Mouse (Mus musculus): ENCODE data around the gene Mta3. TPM values are rescaled to one million over a fixed set of nuclear protein-coding genes. Genes with fewer than 3 reads are reported as not detected.

The Mta3 gene
- polyA plus RNA-seq, 1 experiment from 2014 or later: 36.8 TPM

DNA sequence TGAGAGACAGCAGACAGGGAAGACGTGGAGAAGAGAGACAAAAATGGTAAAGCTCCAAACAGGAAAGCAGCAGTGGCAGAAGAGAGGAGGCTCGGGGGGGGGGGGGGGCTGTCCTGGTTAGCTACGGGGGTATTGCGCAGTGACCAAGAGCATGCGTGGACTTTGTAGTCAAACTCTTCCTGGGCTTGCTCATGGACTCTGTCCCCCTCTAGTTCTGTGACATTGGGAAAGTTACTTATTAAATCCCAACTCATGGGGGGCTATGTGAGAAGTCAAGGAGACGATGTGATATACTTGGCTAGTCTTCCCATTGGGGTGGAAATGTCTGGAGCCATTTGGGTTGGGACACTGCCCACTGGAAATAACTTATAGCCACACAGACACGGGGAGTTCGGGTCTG lies 139.6 kb downstream of the Mta3 start:
- WGBS: 82% methylated on average over 8 of the region's 8 CpGs
- H3K9ac ChIP-seq (replicated peaks): no peak overlapping the region
- H3K27me3 ChIP-seq: no peaks in the 10 kb centered on the region; the same call in 1 of the 2 replicates
- H3K4me1 ChIP-seq: peaks cover 11% of the 10 kb centered on the region
- H3K4me2 ChIP-seq (replicated peaks): no peak overlapping the region
- no peaks in the 10 kb centered on the region for H3K9me3 ChIP-seq
- no peak overlapping the region for H3K27ac ChIP-seq (replicated peaks)
- no peaks in the 10 kb centered on the region for H3K36me3 ChIP-seq
- H3K4me3 ChIP-seq: no peak overlapping the region
- ATAC-seq (ENCODE audit: low FRiP score, low read depth): no peak

DNA sequence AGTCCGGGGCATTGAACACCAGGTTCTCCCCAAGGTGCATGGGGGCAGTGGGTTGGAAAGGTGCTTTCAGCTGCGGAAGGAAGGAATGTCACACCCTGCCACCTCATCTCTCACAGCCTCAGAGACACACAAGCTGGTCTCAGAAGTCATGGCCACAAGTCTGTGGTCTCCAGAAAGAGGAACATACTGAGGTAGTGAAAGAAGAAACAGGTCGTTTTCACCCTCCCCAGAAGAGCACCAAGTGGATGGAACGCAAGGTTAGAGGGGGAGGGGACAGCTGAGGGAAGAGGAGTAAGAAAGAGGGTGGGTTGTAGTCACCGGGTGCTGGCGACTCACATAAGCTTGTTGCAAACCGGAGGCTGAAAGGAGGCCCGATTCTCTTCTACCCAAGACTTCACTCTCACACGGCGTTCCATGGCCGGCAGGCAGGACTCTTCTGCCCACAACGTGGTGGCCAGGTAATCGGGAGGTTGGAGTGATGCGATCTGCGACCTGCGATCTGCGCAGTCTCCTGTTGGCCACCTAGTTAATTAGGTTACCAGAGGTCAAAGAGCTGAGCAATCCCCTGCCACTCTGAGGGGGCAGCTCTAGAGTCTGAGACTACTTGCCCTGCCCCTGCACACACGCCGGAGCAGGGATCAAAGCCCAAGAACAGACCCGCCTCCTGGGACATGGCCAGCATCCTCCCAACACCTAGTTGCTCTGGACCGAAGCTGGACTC lies 140.5 kb downstream of the Mta3 start:
- no peak overlapping the region for H3K4me2 ChIP-seq (replicated peaks)
- H3K27me3 ChIP-seq: no peaks in the 10 kb centered on the region; the same call in 1 of the 2 replicates
- H3K4me1 ChIP-seq: peaks cover 11% of the 10 kb centered on the region
- H3K27ac ChIP-seq (replicated peaks): no peak overlapping the region
- H3K9ac ChIP-seq (replicated peaks): no peak overlapping the region
- ATAC-seq (ENCODE audit: low FRiP score, low read depth): no peak
- no peaks in the 10 kb centered on the region for H3K36me3 ChIP-seq
- 85% methylated on average over 21 of the region's 21 CpGs for WGBS
- no peaks in the 10 kb centered on the region for H3K9me3 ChIP-seq
- no peak overlapping the region for H3K4me3 ChIP-seq

DNA sequence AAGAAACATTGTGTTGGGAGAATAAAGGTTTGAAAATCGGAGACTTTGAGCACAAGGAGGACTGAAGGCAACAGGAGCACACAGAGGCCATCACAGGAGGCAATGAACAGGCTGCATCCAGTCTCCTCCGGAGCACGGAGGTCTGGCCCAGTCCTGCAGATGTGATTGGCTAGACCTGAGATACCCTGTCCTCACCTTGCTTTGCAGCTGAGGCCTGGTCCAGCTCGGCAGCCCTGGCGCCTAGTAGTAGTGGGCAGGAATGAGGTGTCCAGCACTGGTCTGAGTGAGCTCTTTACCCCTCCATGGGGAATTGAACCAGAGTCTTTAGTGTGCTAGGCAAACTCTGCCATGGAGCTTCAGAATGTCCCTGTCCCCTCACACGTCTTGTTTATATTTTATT lies 141.1 kb downstream of the Mta3 start:
- Histone ChIP-seq H3K27me3 (no peaks in the 10 kb centered on the region; the same call in 1 of the 2 replicates), H3K9me3 (no peaks in the 10 kb centered on the region), H3K27ac (replicated peaks) (no peak overlapping the region), H3K4me1 (peaks cover 11% of the 10 kb centered on the region), H3K4me2 (replicated peaks) (no peak overlapping the region), H3K4me3 (no peak overlapping the region), H3K9ac (replicated peaks) (no peak overlapping the region), H3K36me3 (no peaks in the 10 kb centered on the region)
- 87% methylated on average over 6 of the region's 6 CpGs for WGBS
- no peak for ATAC-seq (ENCODE audit: low FRiP score, low read depth)

DNA sequence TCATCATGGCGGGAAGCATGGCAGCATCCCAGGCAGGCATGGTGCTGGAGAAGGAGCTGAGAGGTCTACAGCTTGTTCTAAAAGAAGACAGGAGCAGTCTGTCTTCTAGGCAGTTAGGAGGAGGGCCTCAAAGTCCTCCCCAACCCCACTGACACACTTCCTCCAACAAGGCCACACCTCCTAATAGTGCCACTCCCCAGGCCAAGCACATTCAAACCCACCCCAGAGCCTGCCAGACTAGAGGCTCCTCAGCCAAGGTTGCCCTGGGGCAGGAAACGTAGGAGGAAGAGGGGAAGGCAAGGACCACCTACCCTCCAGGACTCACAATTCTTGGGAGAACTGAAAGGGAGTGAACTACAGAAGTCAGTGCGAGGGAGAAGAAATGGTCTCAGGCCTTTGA lies 141.9 kb downstream of the Mta3 start, which contains the start of gene Haao:
Haao (minus strand) TSS at position 149 of the 400 bp plus-strand sequence.
- no peak within 1 kb of the TSS for H3K4me3 ChIP-seq
- 86% methylated on average over 3 of the region's 3 CpGs for WGBS
- peak within 1 kb of the TSS; percentile 67 for H3K27ac ChIP-seq (replicated peaks)
- no peak for ATAC-seq (ENCODE audit: low FRiP score, low read depth)
- H3K9ac ChIP-seq (replicated peaks): no peak within 1 kb of the TSS
- H3K27me3 ChIP-seq: no peaks in the 10 kb centered on the region; the same call in 1 of the 2 replicates
- no peaks in the 10 kb centered on the region for H3K36me3 ChIP-seq
- no peak within 1 kb of the TSS for H3K4me2 ChIP-seq (replicated peaks)
- H3K4me1 ChIP-seq: peaks cover 11% of the 10 kb centered on the region
- H3K9me3 ChIP-seq: no peaks in the 10 kb centered on the region

DNA sequence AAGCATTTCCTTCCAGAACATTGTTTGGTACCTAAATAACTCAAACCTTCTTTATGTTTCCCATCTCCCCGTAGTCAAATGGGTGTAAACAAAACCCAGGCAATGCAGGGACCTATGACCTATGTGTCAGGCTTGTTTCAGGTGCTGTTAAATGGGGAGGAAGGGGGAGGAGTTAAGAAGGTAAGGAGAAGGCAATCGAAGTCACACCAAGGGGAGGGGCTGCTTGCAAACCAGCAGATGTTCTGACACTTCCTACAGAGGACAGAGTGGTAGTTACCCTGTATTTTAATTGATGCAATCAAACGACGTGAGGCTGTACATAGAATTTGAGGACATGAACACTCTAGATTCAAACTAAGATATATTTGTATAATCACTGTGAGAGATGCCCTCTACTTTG lies 142.5 kb downstream of the Mta3 start:
- Histone ChIP-seq H3K9me3 (no peaks in the 10 kb centered on the region), H3K4me2 (replicated peaks) (no peak overlapping the region), H3K27ac (replicated peaks) (peak overlapping the region; percentile 67), H3K4me3 (no peak overlapping the region), H3K9ac (replicated peaks) (no peak overlapping the region), H3K4me1 (peaks cover 11% of the 10 kb centered on the region), H3K27me3 (no peaks in the 10 kb centered on the region; the same call in 1 of the 2 replicates), H3K36me3 (no peaks in the 10 kb centered on the region)
- no peak for ATAC-seq (ENCODE audit: low FRiP score, low read depth)
- WGBS: 84% methylated on average over 4 of the region's 4 CpGs

DNA sequence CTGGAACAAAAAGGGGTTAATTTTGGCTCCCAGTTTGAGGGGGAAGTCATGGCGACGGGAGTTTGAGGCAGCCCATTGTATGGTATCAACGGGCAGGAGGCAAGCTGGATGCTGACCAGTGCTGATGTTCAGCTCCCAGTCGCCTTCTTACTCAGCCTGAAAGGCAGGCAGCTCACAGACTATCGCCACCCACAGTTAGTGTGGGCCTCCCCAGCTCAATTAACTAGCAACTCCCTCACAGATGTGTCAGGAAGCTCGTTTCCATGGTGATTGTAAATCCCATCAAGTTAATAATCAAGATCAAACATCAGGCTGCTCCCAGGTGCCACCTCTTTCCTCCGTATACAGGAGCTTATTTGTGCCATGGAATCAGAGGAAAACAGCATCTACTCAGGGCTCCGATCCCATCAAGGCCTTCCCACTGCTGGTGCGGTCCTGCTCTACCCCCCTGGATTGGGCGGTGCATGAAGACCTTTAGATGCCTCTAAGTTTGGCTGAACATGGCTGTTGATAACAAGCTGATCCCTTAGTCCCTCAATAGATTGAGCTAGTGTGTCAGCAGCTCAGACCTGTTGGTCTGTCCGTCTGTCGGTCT lies 143.2 kb downstream of the Mta3 start:
- Histone ChIP-seq H3K9ac (replicated peaks) (no peak overlapping the region), H3K27me3 (no peaks in the 10 kb centered on the region; the same call in 1 of the 2 replicates), H3K4me1 (peaks cover 11% of the 10 kb centered on the region), H3K9me3 (no peaks in the 10 kb centered on the region), H3K36me3 (no peaks in the 10 kb centered on the region), H3K4me3 (no peak overlapping the region), H3K4me2 (replicated peaks) (no peak overlapping the region), H3K27ac (replicated peaks) (peak overlapping the region; percentile 67)
- ATAC-seq (ENCODE audit: low FRiP score, low read depth): peak; percentile 61; the same call in 1 of the 2 replicates
- 46% methylated on average over 12 of the region's 12 CpGs for WGBS

DNA sequence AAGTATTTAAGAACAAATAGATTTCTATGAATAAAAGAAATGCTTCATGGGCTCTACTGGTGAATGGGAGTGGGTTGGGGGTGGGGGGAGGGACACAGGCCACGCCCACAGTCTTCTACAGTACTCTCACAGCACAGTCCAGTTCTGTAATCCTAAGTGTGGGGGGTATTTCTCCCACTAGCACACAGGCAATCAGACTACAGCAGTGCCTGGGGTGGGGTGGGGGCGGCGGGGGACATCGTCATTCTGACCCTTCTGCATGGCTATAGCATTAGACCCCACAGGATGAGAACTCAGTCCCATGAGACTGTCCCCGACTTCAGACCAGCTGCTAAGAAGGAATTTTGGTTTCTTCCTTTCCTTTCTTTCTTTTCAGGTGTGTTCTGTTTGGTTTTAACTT lies 143.8 kb downstream of the Mta3 start:
- Histone ChIP-seq H3K27ac (replicated peaks) (peak overlapping the region; percentile 39; the same call in 1 of the 2 replicates), H3K9me3 (no peaks in the 10 kb centered on the region), H3K9ac (replicated peaks) (no peak overlapping the region), H3K27me3 (no peaks in the 10 kb centered on the region; the same call in 1 of the 2 replicates), H3K4me1 (peaks cover 11% of the 10 kb centered on the region), H3K4me2 (replicated peaks) (no peak overlapping the region), H3K36me3 (no peaks in the 10 kb centered on the region), H3K4me3 (no peak overlapping the region)
- WGBS: 73% methylated on average over 5 of the region's 5 CpGs
- no peak for ATAC-seq (ENCODE audit: low FRiP score, low read depth)

DNA sequence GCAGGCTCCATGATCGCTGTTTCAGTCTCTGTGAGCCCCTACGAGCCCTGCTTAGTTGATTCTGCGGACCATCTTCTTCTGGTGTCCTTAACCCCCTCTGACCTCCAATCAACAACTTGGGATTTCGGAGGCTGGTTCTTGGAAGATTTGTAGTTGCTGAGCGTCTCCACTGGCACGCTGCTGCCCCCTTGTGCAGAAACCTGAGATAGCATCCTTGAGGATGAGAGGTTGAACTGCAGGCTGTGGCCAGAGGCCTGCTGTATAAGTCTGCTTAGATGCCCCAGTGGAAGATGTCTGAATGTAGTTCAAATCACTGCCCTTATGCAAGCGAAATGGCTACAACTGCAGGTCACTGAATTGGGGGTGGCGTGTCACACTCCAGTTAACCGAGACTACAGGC lies 144.5 kb downstream of the Mta3 start:
- no peak for ATAC-seq (ENCODE audit: low FRiP score, low read depth)
- WGBS: 17% methylated on average over 9 of the region's 9 CpGs
- no peaks in the 10 kb centered on the region; the same call in 1 of the 2 replicates for H3K27me3 ChIP-seq
- H3K9me3 ChIP-seq: no peaks in the 10 kb centered on the region
- no peaks in the 10 kb centered on the region for H3K36me3 ChIP-seq
- H3K4me1 ChIP-seq: peaks cover 11% of the 10 kb centered on the region
- no peak overlapping the region for H3K9ac ChIP-seq (replicated peaks)
- H3K27ac ChIP-seq (replicated peaks): no peak overlapping the region
- no peak overlapping the region for H3K4me2 ChIP-seq (replicated peaks)
- no peak overlapping the region for H3K4me3 ChIP-seq

DNA sequence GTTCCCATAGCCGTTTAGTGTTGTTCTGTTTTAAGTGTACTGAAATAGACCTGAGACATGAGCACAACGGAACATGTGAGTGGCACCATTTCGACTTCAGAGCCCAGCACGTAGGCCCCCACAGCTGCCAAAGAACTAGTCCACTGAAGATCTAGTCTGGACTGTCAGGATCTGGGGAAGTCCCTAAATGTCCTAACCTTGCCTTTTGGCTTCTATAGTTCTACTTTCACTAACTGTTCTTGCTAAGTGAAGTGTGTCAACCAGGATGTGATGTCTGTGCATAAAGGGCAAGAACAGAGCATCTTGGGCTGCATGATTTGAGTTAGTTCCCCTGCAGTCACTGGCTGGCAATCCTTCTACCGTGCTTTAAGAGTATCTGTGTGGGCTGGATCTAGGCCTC lies 144.9 kb downstream of the Mta3 start:
- 88% methylated on average over 5 of the region's 5 CpGs for WGBS
- no peaks in the 10 kb centered on the region; the same call in 1 of the 2 replicates for H3K27me3 ChIP-seq
- no peak overlapping the region for H3K4me3 ChIP-seq
- H3K9ac ChIP-seq (replicated peaks): no peak overlapping the region
- H3K27ac ChIP-seq (replicated peaks): no peak overlapping the region
- no peaks in the 10 kb centered on the region for H3K9me3 ChIP-seq
- H3K4me1 ChIP-seq: peaks cover 11% of the 10 kb centered on the region
- no peak overlapping the region for H3K4me2 ChIP-seq (replicated peaks)
- H3K36me3 ChIP-seq: no peaks in the 10 kb centered on the region
- ATAC-seq (ENCODE audit: low FRiP score, low read depth): no peak

DNA sequence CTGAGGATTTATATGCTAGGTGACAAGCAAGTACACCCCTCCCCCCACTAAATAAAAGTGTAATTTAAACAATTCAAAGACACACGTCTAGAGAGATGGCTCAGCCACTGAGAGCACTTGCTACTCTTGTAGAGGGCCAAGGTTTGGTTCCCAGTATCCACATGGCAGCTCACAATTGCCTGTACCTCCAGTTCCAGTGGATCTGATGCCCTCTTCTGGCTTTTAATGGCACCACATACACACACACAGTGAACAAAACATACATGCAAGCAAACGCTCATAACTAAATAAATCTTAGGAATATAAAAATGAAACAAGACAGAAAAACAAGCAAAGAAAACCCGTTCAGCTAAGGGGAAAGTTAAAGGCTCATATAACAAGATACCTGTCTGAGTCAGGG lies 147.9 kb downstream of the Mta3 start:
- Histone ChIP-seq H3K27ac (replicated peaks) (no peak overlapping the region), H3K36me3 (no peaks in the 10 kb centered on the region), H3K4me1 (peaks cover 10% of the 10 kb centered on the region), H3K4me2 (replicated peaks) (0 out of 2 replicates have a peak overlapping the region, but pooled peaks have one; percentile 17), H3K4me3 (no peak overlapping the region), H3K9me3 (no peaks in the 10 kb centered on the region), H3K9ac (replicated peaks) (no peak overlapping the region), H3K27me3 (no peaks in the 10 kb centered on the region; the same call in 1 of the 2 replicates)
- WGBS: 42% methylated on average over 3 of the region's 3 CpGs
- no peak for ATAC-seq (ENCODE audit: low FRiP score, low read depth)

DNA sequence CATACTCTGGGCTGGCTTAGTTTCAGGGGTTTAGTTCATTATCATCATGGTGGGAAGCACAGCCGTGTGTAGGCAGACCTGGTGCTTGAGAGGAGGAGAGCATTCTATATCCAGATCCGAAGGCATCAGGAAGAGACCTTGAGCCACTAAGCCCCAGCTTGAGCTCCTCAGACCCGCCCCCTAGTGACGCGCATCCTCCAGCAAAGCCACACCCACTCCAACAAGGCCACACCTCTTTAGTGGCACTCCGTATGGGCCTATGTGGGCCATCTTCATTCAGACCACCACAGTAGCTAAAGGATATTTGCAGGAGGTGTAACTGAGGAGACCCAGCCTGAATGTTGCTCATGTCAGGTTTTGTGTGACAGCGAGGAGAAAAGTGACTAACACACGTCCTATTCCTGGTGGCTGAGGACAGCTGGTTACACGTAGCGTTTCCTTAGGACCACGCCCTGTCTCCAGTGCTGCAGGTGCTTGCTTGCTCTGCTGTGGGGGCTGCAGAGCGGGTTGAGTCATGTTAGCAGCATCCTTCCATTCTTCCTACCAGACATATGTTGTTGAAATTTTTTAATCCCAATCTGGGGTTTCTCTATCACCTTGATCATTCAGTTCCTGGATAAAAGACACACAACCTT lies 148.4 kb downstream of the Mta3 start:
- Histone ChIP-seq H3K4me2 (replicated peaks) (0 out of 2 replicates have a peak overlapping the region, but pooled peaks have one; percentile 17), H3K36me3 (no peaks in the 10 kb centered on the region), H3K9me3 (no peaks in the 10 kb centered on the region), H3K4me3 (no peak overlapping the region), H3K27me3 (no peaks in the 10 kb centered on the region; the same call in 1 of the 2 replicates), H3K4me1 (peaks cover 4% of the 10 kb centered on the region), H3K9ac (replicated peaks) (no peak overlapping the region), H3K27ac (replicated peaks) (no peak overlapping the region)
- 52% methylated on average over 12 of the region's 12 CpGs for WGBS
- peak; percentile 58; the same call in 1 of the 2 replicates for ATAC-seq (ENCODE audit: low FRiP score, low read depth)

DNA sequence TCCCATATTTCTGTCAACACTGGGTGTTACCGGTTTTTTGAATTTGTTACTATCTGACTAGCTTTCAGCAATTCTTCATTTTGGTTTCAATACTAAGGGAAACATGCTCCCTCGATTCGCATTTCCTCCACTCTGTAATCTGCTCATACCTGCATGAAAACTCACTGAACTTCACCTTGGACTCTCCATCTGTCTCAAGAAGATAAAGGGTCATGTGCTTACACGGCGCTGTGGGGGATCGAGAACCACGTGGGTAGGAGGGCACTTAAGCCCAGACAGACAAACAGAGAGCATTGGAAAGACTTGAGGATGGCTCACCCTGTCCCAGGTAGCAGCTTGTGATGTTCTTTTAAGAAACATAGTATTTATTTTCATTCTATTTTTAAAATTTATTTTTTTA lies 152.4 kb downstream of the Mta3 start:
- WGBS: 91% methylated on average over 7 of the region's 7 CpGs
- H3K36me3 ChIP-seq: no peaks in the 10 kb centered on the region
- H3K4me1 ChIP-seq: peaks cover 7% of the 10 kb centered on the region
- ATAC-seq (ENCODE audit: low FRiP score, low read depth): no peak
- peaks cover 5% of the 10 kb centered on the region for H3K27me3 ChIP-seq
- H3K4me3 ChIP-seq: no peak overlapping the region
- H3K4me2 ChIP-seq (replicated peaks): no peak overlapping the region
- H3K9ac ChIP-seq (replicated peaks): no peak overlapping the region
- no peaks in the 10 kb centered on the region for H3K9me3 ChIP-seq
- H3K27ac ChIP-seq (replicated peaks): no peak overlapping the region

Data from midbrain, embryonic 12.5 days (tissue).